Comparison of ENCODE assay signal across 30 mouse cellular contexts in the genomic region with DNA sequence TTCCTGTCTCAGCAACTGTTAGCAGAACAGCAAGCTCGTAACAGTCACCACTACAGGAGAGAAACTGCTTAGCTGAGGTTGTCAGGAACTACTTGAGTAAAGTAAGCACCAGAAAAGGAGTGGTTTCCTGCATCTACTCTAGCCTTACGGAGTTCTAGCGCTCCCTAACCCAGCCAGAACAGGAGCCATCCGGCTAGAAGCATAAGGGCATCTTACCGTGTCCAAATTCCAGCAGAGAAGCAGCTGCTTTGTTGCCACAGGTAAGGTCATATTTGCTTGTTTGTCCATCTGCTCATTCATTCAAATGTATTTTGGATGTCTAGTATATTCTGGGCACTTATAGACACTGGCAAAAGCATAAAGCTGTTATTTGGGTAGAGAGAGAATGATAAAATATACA. TPM values are rescaled to one million over a fixed set of nuclear protein-coding genes. Genes with fewer than 3 reads are reported as not detected.
DNase-seq lines count a peak whose midpoint lies in the region; ATAC-seq and TF ChIP-seq lines count a peak whose summit lies in the region.
"Had no signal": no experiment of that assay in that cellular context is flagged by ENCODE, and none has a peak within 500 bp of the region (broad histone marks: within the 10 kb centered on the region; RNA-seq: fewer than 3 reads in every experiment).

No protein-coding gene starts in this region.

- no peak for TF ChIP-seq CTCF in kidney, adult 2 months (conservative IDR thresholded peaks at IDR 0.05; ENCODE audit: insufficient read depth, insufficient read length, low read depth, low read length)

- no peaks in the 10 kb centered on the region for H3K9me3 ChIP-seq in midbrain, embryonic 11.5 days (ENCODE audit: control insufficient read depth, low read length)
- no peaks in the 10 kb centered on the region for H3K9me3 ChIP-seq in midbrain, embryonic 13.5 days
- H3K9me3 ChIP-seq: embryonic facial prominence, embryonic 12.5 days; embryonic facial prominence, embryonic 15.5 days; hindbrain, embryonic 13.5 days had no signal

- no peaks in the 10 kb centered on the region for H3K36me3 ChIP-seq in kidney, adult 2 months (ENCODE audit: control insufficient read depth, insufficient read depth, low read length)
- no peaks in the 10 kb centered on the region for H3K36me3 ChIP-seq in midbrain, embryonic 11.5 days (ENCODE audit: control insufficient read depth, insufficient read depth, low read length)
- H3K36me3 ChIP-seq in midbrain, embryonic 13.5 days: no peaks in the 10 kb centered on the region
- H3K36me3 ChIP-seq: embryonic facial prominence, embryonic 12.5 days; embryonic facial prominence, embryonic 15.5 days; hindbrain, embryonic 13.5 days had no signal

- no peak for ATAC-seq in midbrain, embryonic 11.5 days (ENCODE audit: low FRiP score)
- ATAC-seq in midbrain, embryonic 13.5 days: no peak
- ATAC-seq: activated CD4-positive, CD25-positive, alpha-beta regulatory T cell, adult 4 months; CD4-positive, CD25-positive, alpha-beta regulatory T cell, adult 4 months; forebrain, embryonic 14.5 days; forebrain, postnatal 0 days; hindbrain, embryonic 16.5 days; inflammation-experienced regulatory T-cells, adult 6 months; intestine, embryonic 16.5 days had no signal

- H3K4me1 ChIP-seq in kidney, adult 2 months (ENCODE audit: control insufficient read depth, insufficient read depth, low read length): no peaks in the 10 kb centered on the region
- H3K4me1 ChIP-seq in midbrain, embryonic 11.5 days (ENCODE audit: control insufficient read depth, insufficient read depth, low read length): no peaks in the 10 kb centered on the region
- no peaks in the 10 kb centered on the region for H3K4me1 ChIP-seq in midbrain, embryonic 13.5 days (replicated peaks)
- H3K4me1 ChIP-seq: embryonic facial prominence, embryonic 12.5 days; embryonic facial prominence, embryonic 15.5 days; hindbrain, embryonic 13.5 days had no signal

- no peak overlapping the region for H3K9ac ChIP-seq in midbrain, embryonic 11.5 days (ENCODE audit: low read length)
- H3K9ac ChIP-seq in midbrain, embryonic 13.5 days (replicated peaks): no peak overlapping the region
- H3K9ac ChIP-seq: embryonic facial prominence, embryonic 12.5 days; embryonic facial prominence, embryonic 15.5 days; forebrain, postnatal 0 days; hindbrain, embryonic 13.5 days had no signal

- no peak overlapping the region for H3K27ac ChIP-seq in kidney, adult 2 months (ENCODE audit: insufficient read depth, low read depth, low read length)
- no peak overlapping the region for H3K27ac ChIP-seq in midbrain, embryonic 11.5 days (ENCODE audit: low read depth, low read length)
- no peak overlapping the region for H3K27ac ChIP-seq in midbrain, embryonic 13.5 days
- H3K27ac ChIP-seq: embryonic facial prominence, embryonic 12.5 days; embryonic facial prominence, embryonic 15.5 days; gastrocnemius, adult 2 months; hindbrain, embryonic 13.5 days had no signal

- peak; percentile 46 to 59 for DNase-seq in cerebellum, postnatal 14 days
- DNase-seq in cerebellum, adult 8-10 months: no peak
- peak; percentile 7 for DNase-seq in kidney, adult 2 months
- no peak for DNase-seq in kidney, adult 11 months
- DNase-seq in midbrain, embryonic 11.5 days (ENCODE audit: low spot score, missing footprints): peak; percentile 19
- no peak for DNase-seq in neural tube, embryonic 10.5 days (ENCODE audit: extremely low spot score, low spot score)
- DNase-seq: adrenal gland, adult 8-10 months; adrenal gland, postnatal 25 days; forebrain, postnatal 0 days; gastrocnemius, adult 2 months; gastrocnemius, postnatal 14 days; heart, adult 11 months had no signal

- no peaks in the 10 kb centered on the region for H3K27me3 ChIP-seq in kidney, adult 2 months (replicated peaks; ENCODE audit: control insufficient read depth, insufficient read depth, low read length)
- H3K27me3 ChIP-seq in midbrain, embryonic 11.5 days (ENCODE audit: control insufficient read depth, insufficient read depth, low read length): no peaks in the 10 kb centered on the region
- no peaks in the 10 kb centered on the region for H3K27me3 ChIP-seq in midbrain, embryonic 13.5 days
- H3K27me3 ChIP-seq: embryonic facial prominence, embryonic 12.5 days; embryonic facial prominence, embryonic 15.5 days; hindbrain, embryonic 13.5 days had no signal

- H3K4me3 ChIP-seq in kidney, adult 2 months (ENCODE audit: insufficient read depth, low read depth, low read length): no peak overlapping the region
- no peak overlapping the region for H3K4me3 ChIP-seq in midbrain, embryonic 11.5 days (ENCODE audit: low read depth, low read length)
- no peak overlapping the region for H3K4me3 ChIP-seq in midbrain, embryonic 13.5 days (replicated peaks)
- H3K4me3 ChIP-seq: embryonic facial prominence, embryonic 12.5 days; embryonic facial prominence, embryonic 15.5 days; gastrocnemius, adult 2 months; hindbrain, embryonic 13.5 days had no signal

- TF ChIP-seq POLR2A in kidney, adult 2 months (IDR thresholded peaks at IDR 0.05; ENCODE audit: low read depth, low read length): no peak

- H3K4me2 ChIP-seq in midbrain, embryonic 11.5 days: no peak overlapping the region
- no peak overlapping the region for H3K4me2 ChIP-seq in midbrain, embryonic 13.5 days (replicated peaks)
- H3K4me2 ChIP-seq: embryonic facial prominence, embryonic 12.5 days; embryonic facial prominence, embryonic 15.5 days; heart, embryonic 11.5 days; hindbrain, embryonic 13.5 days had no signal

- 55% methylated on average over 5 of the region's 5 CpGs for WGBS in kidney, adult 2 months
- WGBS in midbrain, embryonic 11.5 days: 80% methylated on average over 5 of the region's 5 CpGs
- WGBS in midbrain, embryonic 13.5 days: 88% methylated on average over 5 of the region's 5 CpGs

RNA-seq across cellular contexts. Expression of a gene that starts 23.2 kb away (rescaled TPM):
- polyA plus RNA-seq in kidney, adult 2 months (2012; rRNA removed): 0.03 TPM in 1 of 2 replicates, not detected in the other
- polyA plus RNA-seq in midbrain, embryonic 11.5 days (2014; fragmentation: Nextera tagmentation; extraction: Ambion mirVana): not detected in 2 replicates
- polyA plus RNA-seq in midbrain, embryonic 13.5 days (2015; fragmentation: Nextera tagmentation; extraction: Ambion mirVana): not detected in 2 replicates
- polyA plus RNA-seq: activated CD4-positive, CD25-positive, alpha-beta regulatory T cell, adult 4 months; brain, embryonic 14.5 days; C2C12; CD4-positive, CD25-positive, alpha-beta regulatory T cell, adult 4 months; cerebellum, adult 2 months; embryonic facial prominence, embryonic 12.5 days; embryonic facial prominence, embryonic 15.5 days; forebrain, embryonic 11.5 days; forebrain, embryonic 14.5 days; forebrain, postnatal 0 days; frontal cortex, adult 2 months; heart, embryonic 11.5 days; heart, embryonic 14.5 days; heart, postnatal 0 days; hindbrain, embryonic 13.5 days; hindbrain, embryonic 16.5 days; inflammation-experienced regulatory T-cells, adult 6 months; intestine, embryonic 16.5 days had no signal

Comparison
In these comparisons a context has a peak if more than half of its experiments do, and no peak if none do; other contexts are left out.
1. DNase-seq: peak in cerebellum, postnatal 14 days (2 of 2), kidney, adult 2 months (single experiment) and midbrain, embryonic 11.5 days (single experiment); none in cerebellum, adult 8-10 months (single experiment), kidney, adult 11 months (single experiment) and neural tube, embryonic 10.5 days (single experiment).